Mouse (Mus musculus): ENCODE results near the gene Farsb. TPM values are rescaled to one million over a fixed set of nuclear protein-coding genes. Genes with fewer than 3 reads are reported as not detected.

Farsb gene
- polyA plus RNA-seq, 1 experiment from 2014 or later: 156 TPM

DNA sequence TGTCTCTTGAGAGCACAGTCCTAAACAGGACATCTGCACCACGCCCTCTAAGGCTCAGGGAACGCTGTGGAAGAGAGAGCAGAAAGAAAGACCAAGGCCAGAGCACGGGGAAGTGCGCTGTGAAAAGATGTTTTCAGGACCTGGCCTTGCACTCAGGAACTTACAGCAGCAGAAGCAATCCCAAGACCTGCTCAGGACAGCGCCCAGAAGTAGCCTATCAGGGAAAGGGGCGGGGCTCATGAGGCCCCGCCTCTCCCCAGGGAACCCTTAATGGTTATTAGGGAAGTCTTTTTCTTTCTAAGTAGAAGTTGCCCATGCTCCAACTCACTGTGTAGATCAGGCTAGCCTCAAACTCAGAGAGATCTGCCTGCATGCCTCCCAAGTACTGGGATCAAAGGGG, 76.0 kb downstream of the Farsb start:
- H3K4me2 ChIP-seq: no peak overlapping the region
- no peaks in the 10 kb centered on the region for H3K9me3 ChIP-seq
- H3K4me1 ChIP-seq (replicated peaks): no peaks in the 10 kb centered on the region
- H3K36me3 ChIP-seq: 0 out of 2 replicates have a peak, but pooled peaks cover 4% of the 10 kb centered on the region
- H3K27ac ChIP-seq (replicated peaks): no peak overlapping the region
- H3K27me3 ChIP-seq: no peaks in the 10 kb centered on the region
- WGBS: 25% methylated on average over 7 of the region's 7 CpGs
- H3K4me3 ChIP-seq: no peak overlapping the region
- no peak for ATAC-seq (ENCODE audit: low read depth)
- H3K9ac ChIP-seq: no peak overlapping the region

GRCm38 (mm10) chr1:78409396-78409795, 79.3 kb downstream of the Farsb start:
- H3K9me3 ChIP-seq: no peaks in the 10 kb centered on the region
- no peaks in the 10 kb centered on the region for H3K4me1 ChIP-seq (replicated peaks)
- H3K36me3 ChIP-seq: no peaks in the 10 kb centered on the region
- no peaks in the 10 kb centered on the region for H3K27me3 ChIP-seq
- no peak overlapping the region for H3K27ac ChIP-seq (replicated peaks)
- no peak for ATAC-seq (ENCODE audit: low read depth)
- no peak overlapping the region for H3K9ac ChIP-seq
- H3K4me3 ChIP-seq: no peak overlapping the region
- H3K4me2 ChIP-seq: no peak overlapping the region
- 94% methylated on average over 2 of the region's 2 CpGs for WGBS

DNA sequence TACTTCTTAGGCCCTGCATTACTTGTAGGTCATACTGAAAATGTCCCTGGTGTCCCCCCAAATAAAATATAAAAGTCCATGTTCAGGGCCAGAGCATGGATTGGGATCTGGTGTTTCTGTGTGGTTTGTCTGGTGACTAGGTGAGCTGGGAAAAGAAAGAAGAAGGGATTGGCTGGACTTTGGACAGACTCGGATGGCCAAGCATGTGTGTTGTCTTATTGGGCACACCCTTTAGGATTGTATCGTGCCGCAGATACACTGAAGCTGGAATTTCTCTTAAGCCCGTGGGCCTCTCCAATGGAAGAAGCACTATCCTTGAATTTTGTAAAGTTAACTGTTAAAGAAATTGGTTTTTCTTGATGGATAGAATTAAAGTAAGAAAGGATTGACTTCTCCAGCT, 87.3 kb downstream of the Farsb start:
- Histone ChIP-seq H3K36me3 (no peaks in the 10 kb centered on the region), H3K27ac (replicated peaks) (no peak overlapping the region), H3K9ac (no peak overlapping the region), H3K4me3 (no peak overlapping the region), H3K9me3 (no peaks in the 10 kb centered on the region), H3K4me2 (no peak overlapping the region), H3K4me1 (replicated peaks) (peaks cover 1% of the 10 kb centered on the region), H3K27me3 (no peaks in the 10 kb centered on the region)
- WGBS: 95% methylated on average over 4 of the region's 4 CpGs
- ATAC-seq (ENCODE audit: low read depth): no peak

- Histone ChIP-seq H3K4me2 (no peak overlapping the region), H3K27ac (replicated peaks) (no peak overlapping the region), H3K4me1 (replicated peaks) (peaks cover 11% of the 10 kb centered on the region), H3K9ac (no peak overlapping the region), H3K9me3 (no peaks in the 10 kb centered on the region), H3K36me3 (no peaks in the 10 kb centered on the region), H3K27me3 (no peaks in the 10 kb centered on the region), H3K4me3 (no peak overlapping the region)
- 76% methylated on average over 3 of the region's 3 CpGs for WGBS
- ATAC-seq (ENCODE audit: low read depth): no peak
Observed at GRCm38 (mm10) chr1:78399755-78400154, 88.9 kb downstream of the Farsb start.

DNA sequence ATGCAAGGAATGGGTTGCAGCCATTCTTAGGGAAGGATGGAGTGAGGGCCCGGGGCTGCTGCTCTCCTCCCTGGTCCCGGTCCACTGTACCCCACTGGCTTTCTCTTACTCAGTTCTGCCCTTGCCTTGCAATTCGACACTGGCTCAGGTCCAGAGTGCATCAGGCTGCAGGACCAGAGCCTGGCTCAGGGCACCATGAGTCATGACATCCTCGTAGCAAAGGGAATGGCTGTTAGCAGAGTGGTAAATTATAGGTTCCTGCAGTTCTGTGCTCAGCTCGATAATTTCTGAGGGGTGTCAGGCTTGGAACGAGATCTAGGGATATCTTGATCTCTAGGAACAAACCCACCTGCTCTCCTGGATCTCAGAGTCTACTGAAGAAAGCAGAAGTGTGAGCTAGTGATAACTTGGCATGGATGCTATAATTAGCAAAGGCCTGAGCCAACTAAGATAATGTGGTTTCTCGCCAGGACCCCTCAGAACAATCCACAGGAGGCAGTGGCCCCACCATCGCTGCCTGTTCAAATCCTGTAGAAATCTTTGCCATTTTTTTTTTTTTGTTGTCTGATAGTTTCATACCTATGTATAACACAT, 92.3 kb downstream of the Farsb start:
- Histone ChIP-seq H3K4me3 (no peak overlapping the region), H3K36me3 (no peaks in the 10 kb centered on the region), H3K4me2 (no peak overlapping the region), H3K27me3 (peaks cover 2% of the 10 kb centered on the region; the same call in 1 of the 2 replicates), H3K4me1 (replicated peaks) (peaks cover 11% of the 10 kb centered on the region), H3K9ac (no peak overlapping the region), H3K27ac (replicated peaks) (no peak overlapping the region), H3K9me3 (no peaks in the 10 kb centered on the region)
- 33% methylated on average over 8 of the region's 8 CpGs for WGBS
- ATAC-seq (ENCODE audit: low read depth): peak; percentile 40; the same call in 1 of the 2 replicates

DNA sequence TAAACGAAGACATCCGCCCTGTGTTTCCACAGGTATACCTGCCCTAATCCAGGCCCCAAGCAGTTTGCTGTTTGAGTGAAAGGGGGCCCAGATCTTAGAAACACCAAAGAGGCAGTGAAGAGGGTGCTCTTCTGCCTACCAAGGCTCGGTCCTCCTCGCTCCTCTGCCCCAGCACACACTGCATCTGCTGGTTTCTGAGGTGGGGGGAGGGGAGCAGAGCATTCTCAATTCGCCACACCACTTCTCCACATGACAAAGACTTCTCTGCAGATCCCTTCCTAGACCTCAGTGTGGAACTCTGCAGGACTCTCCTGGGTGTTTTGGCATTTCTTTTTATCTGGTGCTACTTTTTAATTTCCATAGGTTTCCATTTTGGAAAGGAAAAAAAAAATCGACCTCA, 93.0 kb downstream of the Farsb start:
- H3K27ac ChIP-seq (replicated peaks): no peak overlapping the region
- 28% methylated on average over 6 of the region's 6 CpGs for WGBS
- ATAC-seq (ENCODE audit: low read depth): no peak

GRCm38 (mm10) chr1:78395191-78395735, 93.4 kb downstream of the Farsb start:
- no peak overlapping the region for H3K4me2 ChIP-seq
- peaks cover 11% of the 10 kb centered on the region for H3K4me1 ChIP-seq (replicated peaks)
- 67% methylated on average over 8 of the region's 8 CpGs for WGBS
- no peak overlapping the region for H3K9ac ChIP-seq
- peaks cover 3% of the 10 kb centered on the region; the same call in 1 of the 2 replicates for H3K27me3 ChIP-seq
- H3K4me3 ChIP-seq: no peak overlapping the region
- no peak overlapping the region for H3K27ac ChIP-seq (replicated peaks)
- H3K36me3 ChIP-seq: no peaks in the 10 kb centered on the region
- H3K9me3 ChIP-seq: no peaks in the 10 kb centered on the region
- ATAC-seq (ENCODE audit: low read depth): no peak

More for the DNA sequence above, 93.0 kb downstream of the Farsb start:
- Histone ChIP-seq H3K4me3 (no peak overlapping the region), H3K36me3 (no peaks in the 10 kb centered on the region), H3K4me1 (replicated peaks) (peaks cover 11% of the 10 kb centered on the region), H3K27me3 (peaks cover 3% of the 10 kb centered on the region; the same call in 1 of the 2 replicates), H3K9ac (no peak overlapping the region), H3K4me2 (no peak overlapping the region), H3K9me3 (no peaks in the 10 kb centered on the region)

DNA sequence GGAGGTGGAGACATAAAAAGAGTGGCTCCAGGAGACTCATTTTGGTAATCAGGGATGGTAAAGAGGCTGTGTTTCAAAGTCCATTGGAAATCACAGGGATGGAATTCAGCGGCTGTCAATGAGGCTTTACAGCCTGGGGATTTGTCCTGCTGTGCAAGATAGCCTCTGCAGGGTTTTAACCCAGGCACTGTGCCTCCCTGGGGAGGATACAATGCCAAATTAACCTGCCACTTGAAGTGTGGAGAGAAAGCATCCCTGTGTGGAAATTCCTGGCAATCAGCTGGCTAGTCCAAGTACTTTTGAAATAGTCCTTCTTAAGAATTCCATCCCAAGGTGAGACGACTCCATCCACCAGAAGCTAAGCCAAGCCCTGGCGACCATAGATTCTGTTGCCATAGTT, 99.8 kb downstream of the Farsb start:
- H3K4me3 ChIP-seq: no peak overlapping the region
- peaks cover 5% of the 10 kb centered on the region for H3K4me1 ChIP-seq (replicated peaks)
- H3K27me3 ChIP-seq: peaks cover 3% of the 10 kb centered on the region
- no peaks in the 10 kb centered on the region for H3K36me3 ChIP-seq
- ATAC-seq (ENCODE audit: low read depth): no peak
- no peak overlapping the region for H3K27ac ChIP-seq (replicated peaks)
- no peak overlapping the region for H3K9ac ChIP-seq
- 10% methylated on average over 3 of the region's 3 CpGs for WGBS
- no peaks in the 10 kb centered on the region for H3K9me3 ChIP-seq
- no peak overlapping the region for H3K4me2 ChIP-seq

DNA sequence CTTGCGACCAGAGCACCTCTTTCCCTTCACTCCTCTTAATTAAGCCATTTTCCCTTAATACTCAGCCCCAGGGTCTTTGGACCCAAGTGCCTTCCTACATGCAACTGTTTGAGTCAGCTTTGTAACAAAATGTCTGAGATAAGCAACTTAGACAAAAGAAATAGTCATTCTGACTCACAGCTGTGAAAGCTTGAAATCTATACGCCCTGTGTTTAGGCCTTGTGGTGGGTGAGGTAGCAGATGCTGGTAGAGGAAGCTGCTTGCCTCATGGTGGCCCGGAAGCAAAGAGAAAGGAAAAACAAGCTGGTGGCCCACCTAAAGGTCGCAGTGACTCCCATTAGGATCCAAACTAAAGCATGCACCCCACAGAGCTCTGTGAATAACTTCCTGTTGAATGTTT, 100.8 kb downstream of the Farsb start:
- peaks cover 3% of the 10 kb centered on the region for H3K27me3 ChIP-seq
- no peaks in the 10 kb centered on the region for H3K9me3 ChIP-seq
- no peak overlapping the region for H3K27ac ChIP-seq (replicated peaks)
- no peak overlapping the region for H3K9ac ChIP-seq
- H3K36me3 ChIP-seq: no peaks in the 10 kb centered on the region
- no peak overlapping the region for H3K4me3 ChIP-seq
- H3K4me2 ChIP-seq: no peak overlapping the region
- H3K4me1 ChIP-seq (replicated peaks): peaks cover 5% of the 10 kb centered on the region
- no peak for ATAC-seq (ENCODE audit: low read depth)
- WGBS: 50% methylated on average over 4 of the region's 4 CpGs

DNA sequence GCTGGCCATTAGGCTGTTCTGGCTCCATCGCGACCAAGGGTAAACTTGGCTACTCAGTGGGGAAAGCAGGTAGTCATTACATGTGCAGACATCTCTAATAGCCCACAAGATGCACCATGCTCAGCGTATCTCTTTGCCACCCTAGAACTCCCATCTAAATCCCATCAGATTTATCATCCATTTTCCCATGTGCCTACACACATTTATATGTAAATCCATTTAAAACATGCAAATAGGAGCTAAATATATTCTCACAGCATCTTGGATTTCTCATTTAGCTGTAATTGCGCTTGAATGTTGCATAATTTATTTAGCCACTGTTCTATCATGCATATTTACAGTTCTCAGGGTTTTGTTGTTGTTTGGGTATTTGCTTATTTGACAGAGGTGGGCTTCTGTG, 107.7 kb downstream of the Farsb start:
- Histone ChIP-seq H3K9me3 (no peaks in the 10 kb centered on the region), H3K27ac (replicated peaks) (no peak overlapping the region), H3K36me3 (no peaks in the 10 kb centered on the region), H3K4me3 (no peak overlapping the region), H3K4me1 (replicated peaks) (no peaks in the 10 kb centered on the region), H3K9ac (no peak overlapping the region), H3K4me2 (no peak overlapping the region), H3K27me3 (no peaks in the 10 kb centered on the region)
- WGBS: 65% methylated on average over 4 of the region's 4 CpGs
- no peak for ATAC-seq (ENCODE audit: low read depth)

GRCm38 (mm10) chr1:78375058-78375457, 113.6 kb downstream of the Farsb start:
- 93% methylated on average over 3 of the region's 3 CpGs for WGBS

GRCm38 (mm10) chr1:78373836-78374235, 114.9 kb downstream of the Farsb start:
- Histone ChIP-seq H3K9me3 (peaks cover 10% of the 10 kb centered on the region; the same call in 1 of the 2 replicates), H3K36me3 (no peaks in the 10 kb centered on the region), H3K4me1 (replicated peaks) (peaks cover 7% of the 10 kb centered on the region), H3K27me3 (no peaks in the 10 kb centered on the region), H3K4me2 (no peak overlapping the region), H3K9ac (no peak overlapping the region), H3K27ac (replicated peaks) (no peak overlapping the region), H3K4me3 (no peak overlapping the region)
- WGBS: 83% methylated on average over 5 of the region's 5 CpGs
- ATAC-seq (ENCODE audit: low read depth): no peak

More at GRCm38 (mm10) chr1:78375058-78375457, 113.6 kb downstream of the Farsb start:
- Histone ChIP-seq H3K36me3 (no peaks in the 10 kb centered on the region), H3K9me3 (peaks cover 10% of the 10 kb centered on the region; the same call in 1 of the 2 replicates), H3K4me1 (replicated peaks) (peaks cover 7% of the 10 kb centered on the region), H3K27ac (replicated peaks) (no peak overlapping the region), H3K4me2 (no peak overlapping the region), H3K9ac (no peak overlapping the region), H3K4me3 (no peak overlapping the region), H3K27me3 (no peaks in the 10 kb centered on the region)
- no peak for ATAC-seq (ENCODE audit: low read depth)

DNA sequence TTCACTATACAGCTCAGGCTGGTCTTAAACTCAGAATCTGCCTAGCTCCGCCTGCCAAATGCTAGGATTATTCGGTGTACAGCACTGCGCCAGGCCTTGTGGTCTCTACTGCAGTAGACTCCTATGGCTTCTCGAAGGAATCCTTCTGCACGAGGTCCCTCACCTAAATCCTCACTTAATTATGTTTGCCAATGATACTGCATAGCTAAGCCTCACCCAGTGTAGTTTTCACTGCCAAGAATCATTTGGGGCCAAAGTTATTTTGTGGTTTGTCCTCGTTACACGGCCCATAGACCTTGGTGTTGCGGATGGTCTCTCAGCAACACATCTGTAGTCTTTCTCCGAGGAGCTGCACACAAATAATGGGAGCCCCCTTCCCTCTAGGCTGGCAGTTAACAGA, 116.4 kb downstream of the Farsb start:
- no peaks in the 10 kb centered on the region for H3K36me3 ChIP-seq
- H3K9me3 ChIP-seq: peaks cover 10% of the 10 kb centered on the region; the same call in 1 of the 2 replicates
- H3K4me3 ChIP-seq: no peak overlapping the region
- H3K4me1 ChIP-seq (replicated peaks): peaks cover 7% of the 10 kb centered on the region
- no peak overlapping the region for H3K9ac ChIP-seq
- no peak overlapping the region for H3K4me2 ChIP-seq
- ATAC-seq (ENCODE audit: low read depth): no peak
- no peak overlapping the region for H3K27ac ChIP-seq (replicated peaks)
- no peaks in the 10 kb centered on the region for H3K27me3 ChIP-seq
- WGBS: 93% methylated on average over 9 of the region's 9 CpGs

Data from neural tube, embryonic 13.5 days (tissue).